In genomic region chr17:27627451-27627850, GRCm38 (mm10) we compare ENCODE assay signal across 15 mouse cellular contexts. TPM values are rescaled to one million over a fixed set of nuclear protein-coding genes. Genes with fewer than 3 reads are reported as not detected.
DNase-seq lines count a peak whose midpoint lies in the region; ATAC-seq and TF ChIP-seq lines count a peak whose summit lies in the region.
"Had no signal": no experiment of that assay in that cellular context is flagged by ENCODE, and none has a peak within 500 bp of the region (broad histone marks: within the 10 kb centered on the region; RNA-seq: fewer than 3 reads in every experiment).

No protein-coding gene starts in this region.

- intact Hi-C loops in heart, adult 2 months (cut with DNase I), result no loop called here
- intact Hi-C loops in heart, postnatal 36 days (cut with DNase I), result no loop called here

- TF ChIP-seq EP300 in heart, adult 2 months (IDR thresholded peaks at IDR 0.05; ENCODE audit: insufficient read depth, low read depth, low read length), result no peak
- TF ChIP-seq EP300 in MEL (IDR thresholded peaks at IDR 0.05; ENCODE audit: low read depth in 1 of 2, low read length in 2 of 2), result no peak

- H3K4me3 ChIP-seq in heart, adult 2 months, result no peak overlapping the region
- no peak overlapping the region for H3K4me3 ChIP-seq in midbrain, postnatal 0 days (ENCODE audit: low read depth, low read length)
- no peak overlapping the region for H3K4me3 ChIP-seq in midbrain, embryonic 11.5 days (ENCODE audit: low read depth, low read length)
- no peak overlapping the region for H3K4me3 ChIP-seq in MEL (ENCODE audit: control insufficient read depth in 1 of 2, insufficient read depth in 1 of 2, low read depth in 2 of 2, low read length in 2 of 2)
- H3K4me3 ChIP-seq: embryonic facial prominence, embryonic 13.5 days had no signal

- H3K4me1 ChIP-seq in heart, adult 2 months (ENCODE audit: control insufficient read depth, insufficient read depth, low read length), result peaks cover 3% of the 10 kb centered on the region
- H3K4me1 ChIP-seq in midbrain, postnatal 0 days (ENCODE audit: insufficient read depth, low read length), result no peaks in the 10 kb centered on the region
- peaks cover 12% of the 10 kb centered on the region for H3K4me1 ChIP-seq in midbrain, embryonic 11.5 days (ENCODE audit: control insufficient read depth, insufficient read depth, low read length)
- H3K4me1 ChIP-seq in MEL (ENCODE audit: control insufficient read depth in 1 of 2, insufficient read depth in 2 of 2, low read length in 2 of 2), result peaks cover 0 to 5% of the 10 kb centered on the region in 2 experiments; a peak in 3 of 4 replicates

- H3K27ac ChIP-seq in heart, adult 2 months, result no peak overlapping the region
- H3K27ac ChIP-seq in midbrain, postnatal 0 days (ENCODE audit: low read depth, low read length), result no peak overlapping the region
- no peak overlapping the region for H3K27ac ChIP-seq in midbrain, embryonic 11.5 days (ENCODE audit: low read depth, low read length)
- no peak overlapping the region for H3K27ac ChIP-seq in MEL (ENCODE audit: control insufficient read depth, low read depth, low read length)
- H3K27ac ChIP-seq: embryonic facial prominence, embryonic 13.5 days had no signal

- no peaks in the 10 kb centered on the region for H3K36me3 ChIP-seq in heart, adult 2 months (ENCODE audit: control insufficient read depth, insufficient read depth, low read length)
- H3K36me3 ChIP-seq in midbrain, postnatal 0 days (ENCODE audit: insufficient read depth, low read length), result peaks cover 19% of the 10 kb centered on the region
- peaks cover 21% of the 10 kb centered on the region for H3K36me3 ChIP-seq in midbrain, embryonic 11.5 days (ENCODE audit: control insufficient read depth, insufficient read depth, low read length)
- peaks cover 5 to 13% of the 10 kb centered on the region in 2 experiments for H3K36me3 ChIP-seq in MEL (ENCODE audit: control insufficient read depth in 1 of 2, insufficient read depth in 2 of 2, low read length in 2 of 2)

- peaks cover 3% of the 10 kb centered on the region for H3K79me2 ChIP-seq in heart, adult 2 months (replicated peaks; ENCODE audit: control insufficient read depth, insufficient read depth, low read length)
- peaks cover 24% of the 10 kb centered on the region for H3K79me2 ChIP-seq in MEL (ENCODE audit: control insufficient read depth, insufficient read depth, low read length, poor library complexity)

- WGBS in heart, adult 2 months, result 38% methylated on average over 5 of the region's 5 CpGs
- WGBS in midbrain, postnatal 0 days, result 49% methylated on average over 5 of the region's 5 CpGs
- WGBS in midbrain, embryonic 11.5 days, result 42% methylated on average over 5 of the region's 5 CpGs

- no peak for ATAC-seq in midbrain, postnatal 0 days (ENCODE audit: low FRiP score)
- no peak for ATAC-seq in midbrain, embryonic 11.5 days (ENCODE audit: low FRiP score)

- no peak for TF ChIP-seq POLR2A in heart, adult 2 months (IDR thresholded peaks at IDR 0.05; ENCODE audit: insufficient read depth, low read depth, low read length)
- no peak for TF ChIP-seq POLR2A in MEL (IDR thresholded peaks at IDR 0.05; ENCODE audit: control insufficient read depth in 1 of 2, insufficient read depth in 1 of 2, low read depth in 1 of 2, low read length in 2 of 2, poor library complexity in 1 of 2)

- TF ChIP-seq CTCF in heart, adult 2 months (IDR thresholded peaks at IDR 0.05), result peak; percentile 31
- TF ChIP-seq CTCF in midbrain, postnatal 0 days (IDR thresholded peaks at IDR 0.05), result peak; percentile 38; the same call in 1 of the 2 replicates
- peak; percentile 23 to 45 (median 33); a peak in 5 of 6 replicates for TF ChIP-seq CTCF in MEL (IDR thresholded peaks at IDR 0.05 in 2 of 3, conservative IDR thresholded peaks at IDR 0.05 in 1 of 3; ENCODE audit: control insufficient read depth in 1 of 3, insufficient read depth in 1 of 3, low read depth in 2 of 3, low read length in 3 of 3, poor library complexity in 1 of 3, severe bottlenecking in 1 of 3)

- TF ChIP-seq RAD21 in MEL (IDR thresholded peaks at IDR 0.05; ENCODE audit: low read depth, low read length), result no peak

- H3K9me3 ChIP-seq in midbrain, postnatal 0 days (ENCODE audit: low read length), result no peaks in the 10 kb centered on the region
- no peaks in the 10 kb centered on the region for H3K9me3 ChIP-seq in midbrain, embryonic 11.5 days (ENCODE audit: control insufficient read depth, low read length)
- no peaks in the 10 kb centered on the region for H3K9me3 ChIP-seq in MEL (replicated peaks; ENCODE audit: insufficient read depth, low read length)
- H3K9me3 ChIP-seq: embryonic facial prominence, embryonic 13.5 days; G1E had no signal

- H3K9ac ChIP-seq in heart, adult 2 months (ENCODE audit: low read depth, low read length), result no peak overlapping the region
- H3K9ac ChIP-seq in midbrain, postnatal 0 days (replicated peaks; ENCODE audit: low read length, poor library complexity, severe bottlenecking), result no peak overlapping the region
- H3K9ac ChIP-seq in midbrain, embryonic 11.5 days (ENCODE audit: low read length), result no peak overlapping the region
- H3K9ac ChIP-seq in MEL (ENCODE audit: control insufficient read depth, low read depth, low read length, poor library complexity, severe bottlenecking), result no peak overlapping the region
- H3K9ac ChIP-seq: embryonic facial prominence, embryonic 13.5 days had no signal

- no peak overlapping the region for H3K4me2 ChIP-seq in midbrain, postnatal 0 days (ENCODE audit: low read depth, low read length, poor library complexity, severe bottlenecking)
- no peak overlapping the region for H3K4me2 ChIP-seq in midbrain, embryonic 11.5 days
- H3K4me2 ChIP-seq: embryonic facial prominence, embryonic 13.5 days had no signal

- DNase-seq in heart, adult 2 months, result no peak
- DNase-seq in heart, postnatal 36 days, result no peak
- DNase-seq in midbrain, postnatal 0 days (ENCODE audit: low spot score), result no peak
- DNase-seq in midbrain, embryonic 11.5 days (ENCODE audit: low spot score, missing footprints), result no peak
- peak; percentile 59 for DNase-seq in MEL (ENCODE audit: low read depth, low spot score)
- DNase-seq in kidney, postnatal 36 days, result peak; percentile 82 to 83
- no peak for DNase-seq in right cerebral cortex, postnatal 14 days
- DNase-seq in right cerebral cortex, adult 2 months (ENCODE audit: low spot score in 2 of 2), result no peak
- DNase-seq: adrenal gland, adult 2 months had no signal

- H3K27me3 ChIP-seq in heart, adult 2 months (ENCODE audit: control insufficient read depth, insufficient read depth, low read length), result no peaks in the 10 kb centered on the region
- no peaks in the 10 kb centered on the region for H3K27me3 ChIP-seq in midbrain, postnatal 0 days (ENCODE audit: insufficient read depth, low read length)
- H3K27me3 ChIP-seq in midbrain, embryonic 11.5 days (ENCODE audit: control insufficient read depth, insufficient read depth, low read length), result no peaks in the 10 kb centered on the region
- no peaks in the 10 kb centered on the region for H3K27me3 ChIP-seq in MEL (ENCODE audit: control insufficient read depth in 1 of 2, insufficient read depth in 2 of 2, low read length in 2 of 2)
- H3K27me3 ChIP-seq: embryonic facial prominence, embryonic 13.5 days had no signal

TF ChIP-seq in MEL, 35 proteins besides CTCF, POLR2A, EP300 and RAD21 (continues in another document):
- TF ChIP-seq ELF1 (IDR thresholded peaks at IDR 0.05; ENCODE audit: low read depth, low read length) (no peak), RCOR1 (IDR thresholded peaks at IDR 0.05; ENCODE audit: low read depth, low read length) (no peak), MXI1 (IDR thresholded peaks at IDR 0.05; ENCODE audit: low read depth, low read length) (peak; percentile 42; the same call in 1 of the 2 replicates)

RNA-seq across cellular contexts. Expression of gene Nudt3, which starts 4.2 kb away (rescaled TPM):
- total RNA-seq in heart, adult 2 months (2021), result 100 to 1,000 TPM; 330 to 346 TPM
- 143 and 189 TPM in 2 replicates for polyA plus RNA-seq in heart, adult 2 months (2012; rRNA removed)
- 100 to 1,000 TPM; 312 to 315 TPM for total RNA-seq in heart, postnatal 36 days (2021)
- total RNA-seq in midbrain, postnatal 0 days (2014; rRNA removed), result 280 and 286 TPM in 2 replicates
- polyA plus RNA-seq in midbrain, postnatal 0 days (2015; fragmentation: Nextera tagmentation; extraction: Ambion mirVana), result 203 and 211 TPM in 2 replicates
- 44.5 and 46.0 TPM in 2 replicates for polyA plus RNA-seq in midbrain, embryonic 11.5 days (2014; fragmentation: Nextera tagmentation; extraction: Ambion mirVana)
- 93.8 and 96.5 TPM in 2 replicates for total RNA-seq in MEL (2012; rRNA removed)
- 100 to 1,000 TPM in 1 of 2 experiments, 10 to 100 TPM in 1; 97.0 to 258 TPM for polyA plus RNA-seq in MEL (2012; ENCODE audit: insufficient read depth in 1 of 2, insufficient read length in 2 of 2, low read depth in 1 of 2, low replicate concordance in 2 of 2, missing spikeins in 1 of 2)

RNA-seq across cellular contexts. Expression of gene RPS10-NUDT3, which starts 7.6 kb away (rescaled TPM):
- not detected for total RNA-seq in heart, adult 2 months (2021)
- not detected in 2 replicates for polyA plus RNA-seq in heart, adult 2 months (2012; rRNA removed)
- total RNA-seq in heart, postnatal 36 days (2021), result not detected
- not detected in 2 replicates for total RNA-seq in midbrain, postnatal 0 days (2014; rRNA removed)
- not detected in 2 replicates for polyA plus RNA-seq in midbrain, postnatal 0 days (2015; fragmentation: Nextera tagmentation; extraction: Ambion mirVana)
- not detected in 2 replicates for polyA plus RNA-seq in midbrain, embryonic 11.5 days (2014; fragmentation: Nextera tagmentation; extraction: Ambion mirVana)
- not detected in 2 replicates for total RNA-seq in MEL (2012; rRNA removed)
- polyA plus RNA-seq in MEL (2012; ENCODE audit: insufficient read depth in 1 of 2, insufficient read length in 2 of 2, low read depth in 1 of 2, low replicate concordance in 2 of 2, missing spikeins in 1 of 2), result 10 to 100 TPM in 1 of 2 experiments, not detected in 1; 37.3 TPM
- total RNA-seq: adrenal gland, adult 2 months; G1E; left cerebral cortex, postnatal 10 days had no signal
- polyA plus RNA-seq: adrenal gland, adult 2 months; embryonic facial prominence, embryonic 13.5 days; forebrain, embryonic 16.5 days; G1E; hindbrain, embryonic 16.5 days; lung, embryonic 16.5 days had no signal

RNA-seq across cellular contexts. Expression of gene Rps10, which starts 9.0 kb away (rescaled TPM):
- 100 to 1,000 TPM; 529 to 604 TPM for total RNA-seq in heart, adult 2 months (2021)
- 448 and 482 TPM in 2 replicates for polyA plus RNA-seq in heart, adult 2 months (2012; rRNA removed)
- total RNA-seq in heart, postnatal 36 days (2021), result 100 to 1,000 TPM; 533 to 572 TPM
- total RNA-seq in midbrain, postnatal 0 days (2014; rRNA removed), result 1,349 and 1,717 TPM in 2 replicates
- polyA plus RNA-seq in midbrain, postnatal 0 days (2015; fragmentation: Nextera tagmentation; extraction: Ambion mirVana), result 447 and 461 TPM in 2 replicates
- 845 and 859 TPM in 2 replicates for polyA plus RNA-seq in midbrain, embryonic 11.5 days (2014; fragmentation: Nextera tagmentation; extraction: Ambion mirVana)
- total RNA-seq in MEL (2012; rRNA removed), result 3,087 and 3,166 TPM in 2 replicates
- 1,000 to 10,000 TPM; 3,057 to 3,899 TPM for polyA plus RNA-seq in MEL (2012; ENCODE audit: insufficient read depth in 1 of 2, insufficient read length in 2 of 2, low read depth in 1 of 2, low replicate concordance in 2 of 2, missing spikeins in 1 of 2)

RNA-seq across cellular contexts. Expression of gene Pacsin1, which starts 27.9 kb away (rescaled TPM):
- total RNA-seq in heart, adult 2 months (2021), result under 1 TPM; 0.44 to 0.45 TPM
- polyA plus RNA-seq in heart, adult 2 months (2012; rRNA removed), result 0.29 and 0.61 TPM in 2 replicates
- total RNA-seq in heart, postnatal 36 days (2021), result under 1 TPM in 1 of 2 experiments, not detected in 1; 0.49 TPM
- total RNA-seq in midbrain, postnatal 0 days (2014; rRNA removed), result 47.0 and 50.3 TPM in 2 replicates
- polyA plus RNA-seq in midbrain, postnatal 0 days (2015; fragmentation: Nextera tagmentation; extraction: Ambion mirVana), result 85.2 and 87.6 TPM in 2 replicates
- 3.1 and 4.5 TPM in 2 replicates for polyA plus RNA-seq in midbrain, embryonic 11.5 days (2014; fragmentation: Nextera tagmentation; extraction: Ambion mirVana)
- total RNA-seq in MEL (2012; rRNA removed), result not detected in 2 replicates
- polyA plus RNA-seq in MEL (2012; ENCODE audit: insufficient read depth in 1 of 2, insufficient read length in 2 of 2, low read depth in 1 of 2, low replicate concordance in 2 of 2, missing spikeins in 1 of 2), result under 1 TPM in 1 of 2 experiments, not detected in 1; 0.17 TPM
- polyA plus RNA-seq: G1E had no signal

Comparison
In these comparisons a context has a peak if more than half of its experiments do, and no peak if none do; other contexts are left out.
1. DNase-seq: peak in MEL (single experiment) and kidney, postnatal 36 days (2 of 2); none in heart, adult 2 months (0 of 2), heart, postnatal 36 days (0 of 2), midbrain, postnatal 0 days (single experiment), midbrain, embryonic 11.5 days (single experiment), right cerebral cortex, postnatal 14 days (single experiment) and right cerebral cortex, adult 2 months (0 of 2).
2. Peak in every context shown above with its lines, with median percentiles within 50 percentile points of each other: CTCF ChIP-seq.